14 mouse cellular contexts compared by ENCODE assay signal in genomic region chr4:107138948-107139835, GRCm38 (mm10). TPM values are rescaled to one million over a fixed set of nuclear protein-coding genes. Genes with fewer than 3 reads are reported as not detected.
DNase-seq lines count a peak whose midpoint lies in the region; ATAC-seq lines count a peak whose summit lies in the region.
"Had no signal": no experiment of that assay in that cellular context is flagged by ENCODE, and none has a peak within 500 bp of the region (broad histone marks: within the 10 kb centered on the region; RNA-seq: fewer than 3 reads in every experiment).

No protein-coding gene starts in this region.

- 0 out of 2 replicates have a peak overlapping the region, but pooled peaks have one; percentile 40 for H3K9ac ChIP-seq in kidney, embryonic 16.5 days (replicated peaks; ENCODE audit: low read length)
- peak overlapping the region; percentile 27 for H3K9ac ChIP-seq in forebrain, embryonic 11.5 days (ENCODE audit: low read length)
- H3K9ac ChIP-seq in neural tube, embryonic 15.5 days (replicated peaks), result no peak overlapping the region

- peak overlapping the region; percentile 31 for H3K27ac ChIP-seq in kidney, embryonic 16.5 days (ENCODE audit: low read length)
- peak overlapping the region; percentile 51 for H3K27ac ChIP-seq in forebrain, embryonic 11.5 days (ENCODE audit: low read depth, low read length)
- H3K27ac ChIP-seq in limb, embryonic 10.5 days, result peak overlapping the region; percentile 87
- H3K27ac ChIP-seq in neural tube, embryonic 15.5 days (replicated peaks), result 0 out of 2 replicates have a peak overlapping the region, but pooled peaks have one; percentile 11

- WGBS in kidney, embryonic 16.5 days, result 42% methylated on average over 37 of the region's 37 CpGs
- WGBS in forebrain, embryonic 11.5 days, result 23% methylated on average over 37 of the region's 37 CpGs
- 21% methylated on average over 37 of the region's 37 CpGs for WGBS in limb, embryonic 10.5 days
- 31% methylated on average over 37 of the region's 37 CpGs for WGBS in neural tube, embryonic 15.5 days

- no peak overlapping the region for H3K4me2 ChIP-seq in kidney, embryonic 16.5 days (replicated peaks; ENCODE audit: low read depth, low read length)
- H3K4me2 ChIP-seq in forebrain, embryonic 11.5 days (ENCODE audit: low read depth, low read length, severe bottlenecking), result 0 out of 2 replicates have a peak overlapping the region, but pooled peaks have one; percentile 11
- no peak overlapping the region for H3K4me2 ChIP-seq in neural tube, embryonic 15.5 days

- no peaks in the 10 kb centered on the region for H3K9me3 ChIP-seq in kidney, embryonic 16.5 days (ENCODE audit: low read length)
- no peaks in the 10 kb centered on the region for H3K9me3 ChIP-seq in forebrain, embryonic 11.5 days (ENCODE audit: control insufficient read depth, low read length)
- H3K9me3 ChIP-seq in limb, embryonic 10.5 days (replicated peaks), result no peaks in the 10 kb centered on the region
- H3K9me3 ChIP-seq in neural tube, embryonic 15.5 days (replicated peaks), result no peaks in the 10 kb centered on the region
- H3K9me3 ChIP-seq: megakaryocyte, embryonic 14.5 days had no signal

- no peak overlapping the region for H3K4me3 ChIP-seq in kidney, embryonic 16.5 days (ENCODE audit: low read length)
- H3K4me3 ChIP-seq in forebrain, embryonic 11.5 days (ENCODE audit: low read depth, low read length), result no peak overlapping the region
- peak overlapping the region; percentile 16; the same call in 1 of the 2 replicates for H3K4me3 ChIP-seq in limb, embryonic 10.5 days
- no peak overlapping the region for H3K4me3 ChIP-seq in neural tube, embryonic 15.5 days (replicated peaks)
- H3K4me3 ChIP-seq: megakaryocyte, embryonic 14.5 days had no signal

- H3K4me1 ChIP-seq in kidney, embryonic 16.5 days (ENCODE audit: insufficient read depth, low read length), result peaks cover 52% of the 10 kb centered on the region
- H3K4me1 ChIP-seq in forebrain, embryonic 11.5 days (replicated peaks; ENCODE audit: control insufficient read depth, insufficient read depth, low read length), result peaks cover 21% of the 10 kb centered on the region; the same call in 1 of the 2 replicates
- H3K4me1 ChIP-seq in limb, embryonic 10.5 days, result peaks cover 97% of the 10 kb centered on the region
- H3K4me1 ChIP-seq in neural tube, embryonic 15.5 days, result peaks cover 38% of the 10 kb centered on the region

- DNase-seq in kidney, adult 11 months, result no peak
- peak; percentile 59 for DNase-seq in forebrain, embryonic 11.5 days (ENCODE audit: low spot score)
- peak; percentile 65 for DNase-seq in limb, embryonic 10.5 days (ENCODE audit: low spot score)
- DNase-seq in spleen, postnatal 14 days (ENCODE audit: low spot score in 2 of 2), result no peak
- DNase-seq: gastrocnemius, postnatal 14 days had no signal

- peaks cover 2% of the 10 kb centered on the region; the same call in 1 of the 2 replicates for H3K36me3 ChIP-seq in kidney, embryonic 16.5 days (ENCODE audit: insufficient read depth, low read length)
- H3K36me3 ChIP-seq in forebrain, embryonic 11.5 days (ENCODE audit: control insufficient read depth, insufficient read depth, low read length), result no peaks in the 10 kb centered on the region
- peaks cover 10% of the 10 kb centered on the region; the same call in 1 of the 2 replicates for H3K36me3 ChIP-seq in limb, embryonic 10.5 days
- no peaks in the 10 kb centered on the region for H3K36me3 ChIP-seq in neural tube, embryonic 15.5 days

- H3K27me3 ChIP-seq in kidney, embryonic 16.5 days (ENCODE audit: insufficient read depth, low read length), result no peaks in the 10 kb centered on the region
- H3K27me3 ChIP-seq in forebrain, embryonic 11.5 days (ENCODE audit: control insufficient read depth, insufficient read depth, low read length), result no peaks in the 10 kb centered on the region
- no peaks in the 10 kb centered on the region for H3K27me3 ChIP-seq in limb, embryonic 10.5 days (ENCODE audit: low read depth, poor library complexity, severe bottlenecking)
- H3K27me3 ChIP-seq in neural tube, embryonic 15.5 days (replicated peaks), result no peaks in the 10 kb centered on the region
- H3K27me3 ChIP-seq: CH12.LX; megakaryocyte, embryonic 14.5 days had no signal

- ATAC-seq in kidney, embryonic 16.5 days (ENCODE audit: low FRiP score, low TSS enrichment), result no peak
- ATAC-seq in forebrain, embryonic 11.5 days (replicated peaks; ENCODE audit: low FRiP score), result peak; percentile 69
- peak; percentile 40; the same call in 1 of the 2 replicates for ATAC-seq in neural tube, embryonic 15.5 days (ENCODE audit: low FRiP score)
- no peak for ATAC-seq in monocyte, adult 5-6 weeks (replicated peaks; ENCODE audit: insufficient number of reproducible peaks, low FRiP score, low TSS enrichment, poor library complexity, severe bottlenecking)

RNA-seq across cellular contexts. Expression of gene Tmem59, which starts 39.0 kb away (rescaled TPM):
- polyA plus RNA-seq in kidney, embryonic 16.5 days (2015; fragmentation: Nextera tagmentation; extraction: Ambion mirVana), result 523 and 557 TPM in 2 replicates
- polyA plus RNA-seq in forebrain, embryonic 11.5 days (2014; fragmentation: Nextera tagmentation; extraction: Ambion mirVana), result 261 and 265 TPM in 2 replicates
- polyA plus RNA-seq in limb, embryonic 10.5 days (2016; fragmentation: Nextera tagmentation; extraction: Ambion mirVana), result 259 and 274 TPM in 2 replicates
- polyA plus RNA-seq in neural tube, embryonic 15.5 days (2015; fragmentation: Nextera tagmentation; extraction: Ambion mirVana), result 391 and 405 TPM in 2 replicates
- total RNA-seq in monocyte, adult 5-6 weeks (2017), result 184 to 208 TPM (median 196 TPM) in 3 replicates

RNA-seq across cellular contexts. Expression of gene Tceanc2, which starts 39.7 kb away (rescaled TPM):
- polyA plus RNA-seq in kidney, embryonic 16.5 days (2015; fragmentation: Nextera tagmentation; extraction: Ambion mirVana), result 22.1 and 29.7 TPM in 2 replicates
- 21.2 and 26.2 TPM in 2 replicates for polyA plus RNA-seq in forebrain, embryonic 11.5 days (2014; fragmentation: Nextera tagmentation; extraction: Ambion mirVana)
- polyA plus RNA-seq in limb, embryonic 10.5 days (2016; fragmentation: Nextera tagmentation; extraction: Ambion mirVana), result 22.9 and 30.2 TPM in 2 replicates
- 17.7 and 36.3 TPM in 2 replicates for polyA plus RNA-seq in neural tube, embryonic 15.5 days (2015; fragmentation: Nextera tagmentation; extraction: Ambion mirVana)
- 12.8 to 15.4 TPM (median 15.4 TPM) in 3 replicates for total RNA-seq in monocyte, adult 5-6 weeks (2017)

RNA-seq across cellular contexts. Expression of gene Cdcp2, which starts 42.5 kb away (rescaled TPM):
- polyA plus RNA-seq in kidney, embryonic 16.5 days (2015; fragmentation: Nextera tagmentation; extraction: Ambion mirVana), result 0.17 and 0.24 TPM in 2 replicates
- 0.17 TPM in 1 of 2 replicates, not detected in the other for polyA plus RNA-seq in forebrain, embryonic 11.5 days (2014; fragmentation: Nextera tagmentation; extraction: Ambion mirVana)
- 0.11 TPM in 1 of 2 replicates, not detected in the other for polyA plus RNA-seq in limb, embryonic 10.5 days (2016; fragmentation: Nextera tagmentation; extraction: Ambion mirVana)
- polyA plus RNA-seq in neural tube, embryonic 15.5 days (2015; fragmentation: Nextera tagmentation; extraction: Ambion mirVana), result not detected in 2 replicates
- total RNA-seq in monocyte, adult 5-6 weeks (2017), result not detected in 3 replicates
- total RNA-seq: gastrocnemius, postnatal 14 days; hematopoietic stem cell, adult 5-6 weeks; layer of hippocampus, postnatal 14 days had no signal
- polyA plus RNA-seq: liver, embryonic 16.5 days; stomach, embryonic 16.5 days had no signal

Comparison
In these comparisons a context has a peak if more than half of its experiments do, and no peak if none do; other contexts are left out.
1. ATAC-seq: peak in forebrain, embryonic 11.5 days (single experiment) and neural tube, embryonic 15.5 days (single experiment); none in kidney, embryonic 16.5 days (single experiment) and monocyte, adult 5-6 weeks (single experiment).
2. H3K27ac ChIP-seq: peak in every context shown above with its lines; median percentile 87 in limb, embryonic 10.5 days; 51 in forebrain, embryonic 11.5 days; 31 in kidney, embryonic 16.5 days; 11 in neural tube, embryonic 15.5 days.
3. DNase-seq: peak in forebrain, embryonic 11.5 days (single experiment) and limb, embryonic 10.5 days (single experiment); none in kidney, adult 11 months (single experiment) and spleen, postnatal 14 days (0 of 2).